Comparison of ENCODE assay signal across 14 mouse cellular contexts in the genomic region with DNA sequence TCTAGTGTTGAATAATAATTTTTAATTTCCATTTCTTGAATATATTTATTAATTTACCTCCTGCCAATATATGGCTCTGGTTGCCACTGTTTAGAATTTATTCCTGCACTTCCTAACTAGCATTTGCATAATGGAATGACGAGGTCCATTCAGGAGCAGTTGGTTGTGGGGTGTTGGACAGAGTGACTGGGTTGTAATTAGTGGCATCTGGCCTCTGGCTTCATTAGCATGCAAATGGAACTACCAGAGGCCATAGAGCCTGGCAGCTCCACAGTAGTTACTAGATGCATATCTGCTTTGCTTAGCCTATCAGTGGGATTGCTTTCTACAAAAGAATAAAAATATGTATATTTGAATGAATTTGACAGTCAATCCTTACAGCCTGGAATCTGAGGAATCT.
DNase-seq lines count a peak whose midpoint lies in the region; ATAC-seq lines count a peak whose summit lies in the region.
"Had no signal": no experiment of that assay in that cellular context is flagged by ENCODE, and none has a peak within 500 bp of the region (broad histone marks: within the 10 kb centered on the region; RNA-seq: fewer than 3 reads in every experiment).

No protein-coding gene starts in this region.

- H3K36me3 ChIP-seq in forebrain, embryonic 11.5 days (ENCODE audit: control insufficient read depth, insufficient read depth, low read length) = no peaks in the 10 kb centered on the region
- no peaks in the 10 kb centered on the region for H3K36me3 ChIP-seq in hindbrain, embryonic 13.5 days
- H3K36me3 ChIP-seq in neural tube, embryonic 12.5 days = no peaks in the 10 kb centered on the region
- H3K36me3 ChIP-seq: heart, embryonic 13.5 days; liver, embryonic 15.5 days had no signal

- H3K4me2 ChIP-seq in forebrain, embryonic 11.5 days (ENCODE audit: low read depth, low read length, severe bottlenecking) = no peak overlapping the region
- H3K4me2 ChIP-seq in hindbrain, embryonic 13.5 days = no peak overlapping the region
- no peak overlapping the region for H3K4me2 ChIP-seq in neural tube, embryonic 12.5 days (replicated peaks)
- H3K4me2 ChIP-seq: heart, embryonic 13.5 days; liver, embryonic 15.5 days had no signal

- WGBS in forebrain, embryonic 11.5 days = 10% methylated on average over 1 of the region's 1 CpGs
- WGBS in hindbrain, embryonic 13.5 days = 10% methylated on average over 1 of the region's 1 CpGs
- WGBS in neural tube, embryonic 12.5 days = 10% methylated on average over 1 of the region's 1 CpGs

- no peak overlapping the region for H3K27ac ChIP-seq in forebrain, embryonic 11.5 days (ENCODE audit: low read depth, low read length)
- H3K27ac ChIP-seq in hindbrain, embryonic 13.5 days = peak overlapping the region; percentile 44
- H3K27ac ChIP-seq in neural tube, embryonic 12.5 days = no peak overlapping the region
- H3K27ac ChIP-seq: heart, embryonic 13.5 days; layer of hippocampus, adult 2 months; liver, embryonic 15.5 days; macrophage had no signal

- peak; percentile 56 for DNase-seq in left cerebral cortex, postnatal 4 days
- DNase-seq in left cerebral cortex, adult 11 months (ENCODE audit: low spot score) = no peak
- DNase-seq in forebrain, embryonic 11.5 days (ENCODE audit: low spot score) = peak; percentile 55
- no peak for DNase-seq in thymus, postnatal 25 days
- DNase-seq: adrenal gland, postnatal 14 days; gastrocnemius, postnatal 14 days had no signal

- H3K4me3 ChIP-seq in forebrain, embryonic 11.5 days (ENCODE audit: low read depth, low read length) = no peak overlapping the region
- no peak overlapping the region for H3K4me3 ChIP-seq in hindbrain, embryonic 13.5 days
- no peak overlapping the region for H3K4me3 ChIP-seq in neural tube, embryonic 12.5 days
- H3K4me3 ChIP-seq: heart, embryonic 13.5 days; layer of hippocampus, adult 2 months; liver, embryonic 15.5 days had no signal

- H3K4me1 ChIP-seq in forebrain, embryonic 11.5 days (replicated peaks; ENCODE audit: control insufficient read depth, insufficient read depth, low read length) = no peaks in the 10 kb centered on the region
- H3K4me1 ChIP-seq in hindbrain, embryonic 13.5 days (replicated peaks) = peaks cover 9% of the 10 kb centered on the region; the same call in 1 of the 2 replicates
- no peaks in the 10 kb centered on the region for H3K4me1 ChIP-seq in neural tube, embryonic 12.5 days
- H3K4me1 ChIP-seq: heart, embryonic 13.5 days; liver, embryonic 15.5 days had no signal

- intact Hi-C loops in left cerebral cortex, postnatal 4 days (cut with DNase I) = no loop called here

- H3K9ac ChIP-seq in forebrain, embryonic 11.5 days (ENCODE audit: low read length) = no peak overlapping the region
- no peak overlapping the region for H3K9ac ChIP-seq in hindbrain, embryonic 13.5 days
- no peak overlapping the region for H3K9ac ChIP-seq in neural tube, embryonic 12.5 days
- H3K9ac ChIP-seq: heart, embryonic 13.5 days; liver, embryonic 15.5 days had no signal

- no peaks in the 10 kb centered on the region for H3K27me3 ChIP-seq in forebrain, embryonic 11.5 days (ENCODE audit: control insufficient read depth, insufficient read depth, low read length)
- H3K27me3 ChIP-seq in hindbrain, embryonic 13.5 days = no peaks in the 10 kb centered on the region
- H3K27me3 ChIP-seq in neural tube, embryonic 12.5 days (replicated peaks) = no peaks in the 10 kb centered on the region
- H3K27me3 ChIP-seq: CH12.LX; heart, embryonic 13.5 days; liver, embryonic 15.5 days had no signal

- peak; percentile 98 for ATAC-seq in forebrain, embryonic 11.5 days (replicated peaks; ENCODE audit: low FRiP score)
- ATAC-seq in hindbrain, embryonic 13.5 days (ENCODE audit: low FRiP score) = peak; percentile 97
- peak; percentile 93 for ATAC-seq in neural tube, embryonic 12.5 days (ENCODE audit: low FRiP score, low read depth)
- ATAC-seq in megakaryocyte-erythroid progenitor cell, adult 5-6 weeks (replicated peaks; ENCODE audit: low FRiP score, low TSS enrichment, poor library complexity, severe bottlenecking) = no peak

- H3K9me3 ChIP-seq in forebrain, embryonic 11.5 days (ENCODE audit: control insufficient read depth, low read length) = no peaks in the 10 kb centered on the region
- H3K9me3 ChIP-seq in hindbrain, embryonic 13.5 days = no peaks in the 10 kb centered on the region
- no peaks in the 10 kb centered on the region for H3K9me3 ChIP-seq in neural tube, embryonic 12.5 days
- H3K9me3 ChIP-seq: heart, embryonic 13.5 days; liver, embryonic 15.5 days had no signal

Comparison
In these comparisons a context has a peak if more than half of its experiments do, and no peak if none do; other contexts are left out.
1. DNase-seq: peak in left cerebral cortex, postnatal 4 days (single experiment) and forebrain, embryonic 11.5 days (single experiment); none in left cerebral cortex, adult 11 months (single experiment) and thymus, postnatal 25 days (single experiment).